Mouse (Mus musculus) mature B cell (primary cell): ENCODE measurements around the gene Hes3.

Experiments
- in situ Hi-C: fragments of 300-500 bp; cut with MboI; formaldehyde crosslinking; loops from 2 replicates; pipeline ENCODE4 v1.14.3; 2019

Hes3 gene

GRCm38 (mm10) chr4:152281601-152282000, 9.9 kb downstream of the Hes3 start:
- in situ Hi-C loops: no loop called here

DNA sequence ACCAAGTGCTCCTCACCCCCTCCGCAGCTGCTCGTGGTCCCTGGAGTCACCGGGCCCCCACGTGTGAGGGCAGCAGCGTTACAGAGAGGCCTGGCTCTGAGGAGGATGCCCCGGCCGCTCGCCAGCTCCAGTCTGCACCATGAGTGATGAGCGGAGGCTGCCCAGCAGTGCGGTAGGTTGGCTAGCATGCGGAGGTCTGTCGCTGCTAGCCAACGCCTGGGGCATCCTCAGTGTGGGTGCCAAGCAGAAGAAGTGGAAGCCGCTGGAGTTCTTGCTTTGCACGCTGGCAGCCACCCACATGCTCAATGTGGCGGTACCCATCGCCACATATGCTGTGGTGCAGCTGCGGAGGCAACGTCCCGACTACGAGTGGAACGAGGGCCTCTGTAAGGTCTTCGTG, 12.5 kb downstream of the Hes3 start:
- in situ Hi-C loops: no loop called here

DNA sequence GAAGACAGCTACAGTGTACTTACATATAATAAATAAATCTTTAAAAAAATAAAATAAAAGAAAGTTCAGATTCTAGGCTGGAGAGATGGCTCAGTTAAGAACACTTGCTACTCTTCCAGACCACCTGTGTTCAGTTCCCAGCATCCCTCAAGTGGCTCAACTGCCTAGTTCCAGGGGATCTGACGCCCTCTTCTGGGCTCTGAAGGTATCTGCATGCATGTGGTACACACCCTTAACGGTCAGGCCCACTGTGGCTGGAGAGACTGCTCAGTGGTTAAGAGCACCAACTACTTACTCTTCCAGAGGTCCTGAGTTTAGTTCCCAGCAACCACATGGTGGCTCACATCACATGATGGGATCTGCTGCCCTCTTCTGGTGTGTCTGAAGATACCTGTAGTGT, 13.5 kb downstream of the Hes3 start:
- in situ Hi-C loops: no loop called here

GRCm38 (mm10) chr4:152276389-152277347, 14.8 kb downstream of the Hes3 start:
- in situ Hi-C loops: no loop called here

DNA sequence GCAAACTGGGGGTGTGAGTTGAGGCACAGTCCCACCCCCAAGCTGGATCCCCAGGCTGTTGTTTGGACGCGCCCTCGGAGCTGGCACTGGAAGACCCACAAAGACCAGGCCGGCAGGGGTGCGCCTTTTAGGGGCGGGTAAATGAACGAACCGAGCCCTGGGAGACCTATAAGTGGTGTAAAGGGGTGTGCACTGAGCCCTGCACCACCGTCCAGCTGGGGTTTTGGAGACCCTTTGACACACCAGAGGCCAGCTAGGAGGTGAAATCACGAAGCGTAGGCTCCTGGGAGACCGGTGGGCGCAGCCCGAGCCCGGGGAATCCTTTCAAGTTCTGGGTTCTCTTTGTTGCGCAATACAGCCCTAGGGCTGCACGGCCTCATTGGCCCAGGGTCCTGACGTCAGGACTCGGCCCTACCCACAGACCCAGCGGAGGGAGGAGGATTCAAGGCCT, 16.8 kb downstream of the Hes3 start:
- in situ Hi-C loops: no loop called here

DNA sequence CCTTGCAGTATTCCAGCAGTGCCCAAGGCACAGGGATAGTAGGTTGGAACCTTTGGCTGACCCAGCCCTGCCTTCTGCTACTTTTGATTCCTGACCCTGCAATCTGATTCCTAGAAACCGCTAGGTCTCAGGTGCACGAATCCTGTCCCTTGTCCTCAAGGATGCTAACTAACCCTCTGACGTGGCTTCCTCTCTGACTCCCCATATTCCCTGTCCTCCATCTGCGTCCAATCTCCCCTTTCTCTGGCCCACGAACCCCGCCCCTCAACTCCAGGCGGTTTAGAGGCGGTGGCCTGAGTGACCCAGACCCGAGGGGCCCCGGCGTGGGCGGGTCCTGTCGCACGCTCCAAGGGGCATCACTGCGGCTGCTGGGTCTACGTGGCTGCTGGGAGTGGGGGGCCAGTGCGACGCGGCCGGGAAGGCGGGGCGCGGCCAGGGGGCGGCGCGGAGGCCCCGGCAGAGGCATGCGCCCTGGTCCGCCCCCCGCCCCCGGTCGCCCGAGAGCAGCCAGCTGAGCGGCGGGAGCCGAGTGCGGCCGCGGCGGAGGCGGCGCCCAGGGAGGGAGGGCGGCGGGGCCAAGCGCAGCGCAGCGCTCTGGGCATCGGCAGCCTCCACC, 17.7 kb downstream of the Hes3 start, which contains the start of gene Gpr153:
TSS of gene Gpr153 (plus strand) at position 612 of the 616 bp plus-strand sequence.
- in situ Hi-C loops: no loop called here

- in situ Hi-C loops: no loop called here
Observed at GRCm38 (mm10) chr4:152273191-152273590, 18.3 kb downstream of the Hes3 start.

- in situ Hi-C loops: no loop called here
Observed at GRCm38 (mm10) chr4:152272449-152273049, 18.9 kb downstream of the Hes3 start.

DNA sequence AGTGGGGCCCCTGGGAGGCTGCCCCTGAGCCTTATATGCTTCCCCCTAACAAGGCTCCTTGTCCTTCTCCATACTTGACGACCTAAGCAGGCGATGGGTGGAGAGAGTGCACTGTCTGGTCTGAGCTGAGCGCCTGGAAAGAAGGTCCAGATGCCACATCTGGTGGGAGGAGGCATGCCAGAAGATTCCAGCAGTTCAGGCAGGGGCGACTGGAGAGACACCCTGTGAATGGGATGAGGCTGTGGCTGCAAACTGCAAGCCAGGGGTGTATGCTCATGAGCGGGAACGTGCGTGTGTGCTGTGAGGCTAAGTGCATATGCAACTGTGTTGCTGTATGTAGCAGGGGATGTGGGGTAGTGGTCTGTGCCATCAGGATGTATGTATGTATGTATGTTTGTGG, 19.5 kb downstream of the Hes3 start:
- in situ Hi-C loops: no loop called here

DNA sequence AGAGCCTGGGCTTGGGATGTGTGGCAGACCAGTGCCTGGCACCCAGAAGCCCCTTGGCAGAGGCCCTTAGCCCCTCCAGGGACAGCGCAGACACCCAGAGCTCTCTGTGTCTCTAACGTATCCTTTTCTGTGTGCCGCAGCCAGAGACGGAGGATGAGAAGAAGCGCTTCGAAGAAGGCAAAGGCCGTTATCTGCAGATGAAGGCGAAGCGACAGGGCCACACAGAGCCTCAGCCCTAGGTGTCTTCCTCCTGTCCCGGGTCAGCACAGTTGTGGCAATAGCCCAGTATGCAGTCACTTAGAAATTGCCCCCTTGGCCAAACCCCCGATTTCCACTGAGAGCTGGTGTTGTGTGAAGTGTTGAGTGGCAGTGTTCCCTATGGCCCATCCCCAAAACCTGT, 20.1 kb downstream of the Hes3 start:
- in situ Hi-C loops: no loop called here

DNA sequence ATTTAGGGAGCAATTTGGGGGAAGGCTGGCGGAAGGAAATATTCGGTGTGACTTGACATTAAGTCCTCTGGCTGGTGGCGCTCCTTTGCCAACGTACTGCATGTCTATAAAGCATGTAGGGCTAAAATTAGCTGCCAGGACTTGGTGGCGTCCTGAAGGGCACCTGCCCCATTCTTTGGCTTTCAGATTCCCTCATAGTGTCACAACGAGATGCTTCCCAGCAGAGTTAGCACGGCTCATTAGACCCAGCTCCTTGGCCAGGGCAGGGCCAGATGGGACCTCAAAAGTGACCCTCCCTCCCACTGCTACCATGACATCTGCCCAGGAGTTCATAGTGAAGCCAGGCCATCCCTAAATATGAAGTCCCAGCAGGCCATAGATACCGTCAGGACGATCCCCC, 20.9 kb downstream of the Hes3 start:
- in situ Hi-C loops: no loop called here

DNA sequence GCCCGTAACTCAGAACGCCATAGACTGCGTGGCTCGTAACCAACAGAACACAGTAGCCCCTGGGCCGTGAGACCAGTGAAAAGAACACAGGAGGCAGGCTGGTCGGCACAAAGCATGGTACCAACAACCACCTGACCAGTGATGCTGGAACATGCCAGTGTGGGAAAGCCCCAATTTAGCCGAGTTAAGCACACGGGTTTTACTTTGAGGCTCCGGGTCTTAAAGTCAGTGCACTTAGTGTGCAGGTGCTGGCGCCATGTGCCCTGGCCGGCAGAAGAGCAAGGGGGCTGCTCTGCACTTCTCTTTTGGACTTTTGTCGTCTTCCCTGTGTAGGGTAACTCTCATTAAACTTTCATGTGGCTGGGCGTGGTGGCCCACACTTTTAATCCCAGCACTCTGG, 21.5 kb downstream of the Hes3 start:
- in situ Hi-C loops: no loop called here

- in situ Hi-C loops: no loop called here
Observed at GRCm38 (mm10) chr4:152267748-152268369, 23.6 kb downstream of the Hes3 start.

GRCm38 (mm10) chr4:152266236-152266895, 25.1 kb downstream of the Hes3 start:
- in situ Hi-C loops: no loop called here

- in situ Hi-C loops: no loop called here
Observed at GRCm38 (mm10) chr4:152265791-152266190, 25.7 kb downstream of the Hes3 start.

DNA sequence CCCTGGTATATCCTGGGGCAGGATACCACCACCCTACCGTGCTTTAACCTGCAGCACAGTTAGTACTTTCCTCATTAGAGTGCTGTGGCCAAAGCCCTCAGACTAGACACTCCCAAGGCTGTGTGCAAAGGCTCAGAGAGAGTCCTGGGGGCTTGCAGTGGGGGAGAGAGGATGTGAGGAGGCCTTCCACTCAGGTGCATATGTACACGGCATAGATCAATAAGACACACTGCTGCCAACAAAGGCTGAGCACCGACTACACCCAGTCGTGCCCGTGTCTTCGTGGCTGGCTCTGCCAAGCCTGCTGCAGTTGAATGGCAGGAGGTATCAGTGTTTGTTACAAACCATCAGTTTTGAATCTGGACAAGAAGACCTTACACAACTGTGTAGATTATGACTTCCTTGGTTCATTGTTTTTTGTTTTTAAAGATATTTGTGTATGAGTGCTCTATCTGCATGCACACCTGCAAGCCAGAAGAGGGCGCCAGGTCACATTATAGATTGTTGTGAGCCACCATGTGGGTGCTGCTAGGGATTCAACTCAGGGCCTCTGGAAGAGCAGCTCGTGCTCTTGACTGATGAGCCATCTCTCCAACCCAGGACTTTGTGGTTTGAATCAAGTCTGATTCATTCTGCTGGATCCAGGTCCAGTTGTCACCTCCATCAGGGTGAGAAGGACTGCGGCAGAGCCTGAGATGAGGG, 26.4 kb downstream of the Hes3 start:
- in situ Hi-C loops: no loop called here

- in situ Hi-C loops: no loop called here
Observed at GRCm38 (mm10) chr4:152264177-152264530, 27.3 kb downstream of the Hes3 start.

DNA sequence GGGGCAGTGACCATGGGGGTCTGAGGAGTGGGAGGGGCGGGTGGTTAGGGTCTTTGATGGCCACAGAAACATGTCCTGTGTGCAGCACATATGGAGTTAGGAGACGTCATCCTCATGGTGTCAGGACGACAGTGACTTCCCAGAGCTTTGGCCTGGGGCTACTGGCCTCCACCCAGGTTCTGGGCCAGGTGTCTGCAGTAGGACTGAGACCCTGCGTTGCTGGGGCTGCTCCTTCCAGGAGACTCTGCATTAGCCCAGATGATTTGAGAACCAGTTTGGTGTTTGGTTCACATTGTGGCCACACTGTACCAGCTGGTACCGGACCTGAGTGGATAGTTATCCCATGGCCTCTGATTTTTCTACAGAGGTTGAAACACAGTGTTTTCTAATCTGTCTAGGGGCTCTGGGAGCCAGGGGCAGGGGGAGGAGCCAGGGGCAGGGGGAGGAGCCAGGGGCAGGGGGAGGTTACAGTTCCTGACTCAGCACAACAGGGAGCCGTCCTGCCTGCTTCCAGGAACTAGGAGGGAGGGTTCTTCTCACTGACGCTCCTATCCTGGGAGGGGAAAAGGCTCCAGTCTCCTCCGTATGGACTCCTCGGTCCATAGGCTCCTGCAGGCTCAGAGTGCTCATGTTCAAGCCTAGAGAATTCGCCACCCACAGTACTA, 27.8 kb downstream of the Hes3 start:
- in situ Hi-C loops: no loop called here

DNA sequence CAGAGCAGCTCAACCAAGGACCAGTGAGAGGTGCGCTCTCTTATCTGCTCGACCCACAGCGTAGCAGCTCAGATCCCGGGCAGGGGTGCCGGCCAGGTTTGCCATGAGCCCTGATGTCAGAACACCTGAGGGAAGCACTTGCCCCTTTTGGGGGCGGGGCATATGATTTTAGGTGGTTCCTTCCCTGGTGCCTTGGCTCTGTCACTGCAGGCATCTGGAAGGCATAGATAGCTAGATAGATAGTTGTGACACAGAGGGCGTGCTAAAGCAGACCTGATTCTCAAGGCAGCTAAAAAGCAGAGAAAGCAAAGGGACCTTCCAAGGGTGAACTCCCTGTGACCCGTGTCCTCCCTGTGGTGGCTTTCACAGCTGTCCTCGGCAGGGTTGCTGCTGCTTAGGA, 28.4 kb downstream of the Hes3 start:
- in situ Hi-C loops: no loop called here

GRCm38 (mm10) chr4:152262187-152262586, 29.3 kb downstream of the Hes3 start:
- in situ Hi-C loops: no loop called here

DNA sequence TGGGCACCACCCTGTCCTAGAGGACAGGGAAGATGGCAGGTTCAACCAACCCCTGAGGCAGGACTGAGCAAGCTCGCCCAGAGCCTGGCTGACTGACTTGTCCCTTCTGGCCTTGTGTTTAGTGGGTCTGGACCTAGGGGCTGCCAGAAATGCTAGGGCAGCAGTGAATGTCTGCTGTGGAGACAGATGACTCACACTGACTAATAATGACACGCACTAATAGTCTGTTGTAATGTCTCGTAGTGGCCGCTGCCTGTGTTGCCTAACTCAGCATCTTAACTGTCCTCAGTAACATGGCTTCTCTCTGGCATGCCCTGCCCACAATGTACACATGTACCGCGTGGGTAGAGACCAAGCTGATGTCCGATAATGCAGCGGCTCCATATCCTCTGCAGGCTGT, 31.0 kb downstream of the Hes3 start:
- in situ Hi-C loops: no loop called here
